Mouse (Mus musculus): Measurements from ENCODE around the gene Abo. TPM values are rescaled to one million over a fixed set of nuclear protein-coding genes. Genes with fewer than 3 reads are reported as not detected.

Abo gene
- polyA plus RNA-seq (2016; fragmentation: Nextera tagmentation; extraction: Ambion mirVana) = not detected in 2 replicates

DNA sequence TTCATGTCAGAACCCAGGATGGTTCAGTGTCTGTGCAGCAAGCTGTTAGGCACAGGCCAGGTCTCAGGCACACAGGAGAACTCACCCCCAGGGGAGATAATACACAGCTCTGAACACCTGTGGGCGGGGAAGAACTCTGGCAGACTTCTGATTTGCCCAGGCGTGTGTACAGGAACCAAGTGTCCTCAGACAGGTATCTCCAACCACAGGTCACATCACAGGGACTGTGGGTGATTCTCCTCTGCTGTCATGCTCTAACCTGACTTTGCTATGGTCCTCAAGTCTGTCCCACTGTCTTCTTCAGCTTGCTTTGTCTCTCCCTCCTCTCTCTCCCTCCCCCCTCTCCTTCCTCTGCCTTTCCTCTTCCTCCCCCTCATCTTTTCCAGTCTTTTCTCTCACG, at the start of gene Abo:
Gene Abo (minus strand): TSS at position 101 of the 400 bp plus-strand sequence.
- no peaks in the 10 kb centered on the region for H3K9me3 ChIP-seq (replicated peaks)
- no peaks in the 10 kb centered on the region for H3K36me3 ChIP-seq
- no peak within 1 kb of the TSS for H3K9ac ChIP-seq
- H3K4me3 ChIP-seq = no peak within 1 kb of the TSS
- H3K4me1 ChIP-seq = no peaks in the 10 kb centered on the region
- no peak within 1 kb of the TSS for H3K4me2 ChIP-seq (replicated peaks)
- no peak for ATAC-seq (ENCODE audit: low FRiP score)
- WGBS = 73% methylated on average over 3 of the region's 3 CpGs
- H3K27ac ChIP-seq = no peak within 1 kb of the TSS
- no peaks in the 10 kb centered on the region for H3K27me3 ChIP-seq

DNA sequence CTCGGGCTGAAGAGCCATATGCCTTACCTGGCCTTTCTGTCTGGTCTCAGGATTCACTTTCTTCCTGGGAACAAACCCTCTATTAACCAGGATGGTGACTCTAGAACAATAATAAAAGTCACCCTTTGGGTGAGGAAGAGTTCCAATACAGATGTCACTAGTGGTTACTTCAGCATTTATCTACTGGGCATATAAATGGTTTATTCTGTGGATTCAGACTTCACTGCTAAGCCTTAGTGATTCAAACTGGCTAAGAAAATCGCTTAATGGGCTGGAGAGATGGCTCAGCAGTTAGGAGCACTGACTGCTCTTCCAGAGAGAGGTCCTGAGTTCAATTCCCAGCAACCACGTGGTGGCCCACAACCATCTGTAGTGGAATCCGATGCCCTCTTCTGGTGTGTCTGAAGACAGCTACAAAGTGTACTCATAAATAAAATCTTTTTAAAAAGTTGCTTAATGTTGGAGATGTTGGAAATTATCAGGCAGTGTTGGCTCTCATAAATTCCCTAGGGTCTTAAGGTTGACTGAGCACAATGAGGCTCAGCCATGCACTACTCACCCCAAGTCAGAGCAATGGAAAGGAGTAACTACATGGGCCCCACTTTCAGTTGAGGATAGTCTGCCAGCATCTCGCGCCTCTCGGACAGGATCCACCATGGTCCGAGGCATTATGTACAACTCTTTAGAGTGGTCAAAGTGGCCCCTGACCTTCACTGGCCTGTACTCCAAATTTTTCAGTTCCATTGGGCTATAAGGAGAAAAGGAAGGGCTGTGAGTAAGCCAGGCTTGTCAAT, 49.6 kb upstream of the Abo start:
- Histone ChIP-seq H3K36me3 (peaks cover 53% of the 10 kb centered on the region), H3K27me3 (no peaks in the 10 kb centered on the region), H3K9me3 (replicated peaks) (no peaks in the 10 kb centered on the region), H3K9ac (no peak overlapping the region), H3K27ac (no peak overlapping the region), H3K4me2 (replicated peaks) (0 out of 2 replicates have a peak overlapping the region, but pooled peaks have one; percentile 99), H3K4me1 (peaks cover 52% of the 10 kb centered on the region), H3K4me3 (no peak overlapping the region)
- ATAC-seq (ENCODE audit: low FRiP score) = no peak
- 66% methylated on average over 8 of the region's 8 CpGs for WGBS

GRCm38 (mm10) chr2:26913416-26914147, 48.8 kb upstream of the Abo start:
- Histone ChIP-seq H3K4me3 (no peak overlapping the region), H3K27me3 (no peaks in the 10 kb centered on the region), H3K4me1 (peaks cover 59% of the 10 kb centered on the region), H3K9ac (no peak overlapping the region), H3K4me2 (replicated peaks) (no peak overlapping the region), H3K27ac (no peak overlapping the region), H3K9me3 (replicated peaks) (no peaks in the 10 kb centered on the region), H3K36me3 (peaks cover 46% of the 10 kb centered on the region)
- 87% methylated on average over 17 of the region's 17 CpGs for WGBS
- no peak for ATAC-seq (ENCODE audit: low FRiP score)

DNA sequence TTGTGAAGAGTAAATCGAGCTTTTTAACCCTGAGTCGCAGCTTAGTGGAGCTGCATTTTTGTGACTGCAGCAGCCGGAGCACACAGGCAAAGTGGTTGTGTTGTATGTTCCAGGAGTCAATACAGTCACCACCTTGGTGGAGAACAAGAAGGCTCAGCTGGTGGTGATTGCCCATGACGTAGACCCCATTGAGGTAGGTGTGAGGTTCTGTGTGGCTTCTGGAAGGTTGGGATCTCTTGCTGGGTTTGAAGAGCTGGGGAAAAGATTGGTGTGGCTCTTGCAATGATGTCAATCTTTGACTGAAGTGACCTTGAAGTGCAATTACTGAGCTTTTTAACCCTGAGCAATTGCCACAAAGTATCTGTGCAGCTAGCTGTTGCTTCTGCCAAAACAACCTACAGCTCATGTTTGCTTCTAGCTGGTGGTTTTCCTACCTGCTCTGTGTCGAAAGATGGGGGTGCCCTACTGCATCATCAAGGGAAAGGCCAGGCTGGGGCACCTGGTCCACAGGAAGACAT, 47.5 kb upstream of the Abo start:
- 70% methylated on average over 5 of the region's 5 CpGs for WGBS
- H3K9me3 ChIP-seq (replicated peaks) = no peaks in the 10 kb centered on the region
- H3K4me1 ChIP-seq = peaks cover 53% of the 10 kb centered on the region
- peaks cover 44% of the 10 kb centered on the region for H3K36me3 ChIP-seq
- H3K4me3 ChIP-seq = peak overlapping the region; percentile 90
- H3K27ac ChIP-seq = no peak overlapping the region
- H3K4me2 ChIP-seq (replicated peaks) = peak overlapping the region; percentile 100
- peak overlapping the region; percentile 97 for H3K9ac ChIP-seq
- ATAC-seq (ENCODE audit: low FRiP score) = no peak
- no peaks in the 10 kb centered on the region for H3K27me3 ChIP-seq

DNA sequence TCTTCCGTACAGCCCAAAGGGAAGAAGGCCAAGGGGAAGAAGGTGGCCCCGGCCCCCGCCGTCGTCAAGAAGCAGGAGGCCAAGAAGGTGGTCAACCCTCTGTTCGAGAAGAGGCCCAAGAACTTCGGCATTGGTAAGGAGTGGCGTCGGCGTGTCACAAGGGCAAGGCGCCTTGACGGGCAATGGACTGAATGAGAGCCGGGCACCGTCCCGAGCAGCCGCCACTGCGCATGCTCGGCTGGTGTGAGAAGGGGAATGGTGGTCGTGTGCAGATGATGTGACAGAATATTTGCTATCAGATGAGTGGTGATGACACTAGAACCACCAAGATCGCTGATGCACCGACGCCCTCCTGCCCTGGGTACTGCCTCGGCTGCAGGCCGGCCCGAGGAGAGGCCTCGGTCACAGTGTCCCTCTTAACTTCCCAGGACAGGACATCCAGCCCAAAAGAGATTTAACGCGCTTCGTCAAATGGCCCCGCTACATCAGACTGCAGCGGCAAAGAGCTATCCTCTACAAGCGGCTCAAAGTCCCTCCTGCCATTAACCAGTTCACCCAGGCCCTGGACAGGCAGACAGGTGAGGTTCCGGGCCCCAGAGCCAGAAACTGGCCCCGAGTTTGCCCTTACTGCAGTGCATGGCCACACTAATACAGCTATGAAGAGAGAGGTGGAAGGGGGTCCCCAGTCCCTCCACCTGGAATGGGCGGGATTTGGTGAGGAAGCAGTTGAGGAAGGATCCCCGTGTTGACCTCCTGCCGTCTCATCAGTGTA, 46.4 kb upstream of the Abo start:
- peak; percentile 60 for ATAC-seq (ENCODE audit: low FRiP score)
- Histone ChIP-seq H3K36me3 (peaks cover 53% of the 10 kb centered on the region), H3K27ac (peak overlapping the region; percentile 89), H3K9me3 (replicated peaks) (no peaks in the 10 kb centered on the region), H3K4me3 (peak overlapping the region; percentile 90), H3K27me3 (no peaks in the 10 kb centered on the region), H3K9ac (peak overlapping the region; percentile 97), H3K4me2 (replicated peaks) (peak overlapping the region; percentile 100), H3K4me1 (peaks cover 45% of the 10 kb centered on the region)
- WGBS = 1% methylated on average over 37 of the region's 37 CpGs

- Histone ChIP-seq H3K4me3 (peak within 1 kb of the TSS; percentile 90), H3K9ac (peak within 1 kb of the TSS; percentile 97), H3K27me3 (no peaks in the 10 kb centered on the region), H3K27ac (peak within 1 kb of the TSS; percentile 89), H3K4me1 (peaks cover 41% of the 10 kb centered on the region), H3K4me2 (replicated peaks) (peak within 1 kb of the TSS; percentile 100), H3K9me3 (replicated peaks) (no peaks in the 10 kb centered on the region), H3K36me3 (peaks cover 61% of the 10 kb centered on the region)
- peak; percentile 92 for ATAC-seq (ENCODE audit: low FRiP score)
- under 1% methylated on average over 73 of the region's 74 CpGs for WGBS
These were observed 45.6 kb upstream of the Abo start, which contains the start of the genes Med22 and Rpl7a for GRCm38 (mm10) chr2:26910124-26910993. Gene Med22 (minus strand): TSS chr2:26910677. Gene Rpl7a (plus strand): TSS chr2:26910764.

DNA sequence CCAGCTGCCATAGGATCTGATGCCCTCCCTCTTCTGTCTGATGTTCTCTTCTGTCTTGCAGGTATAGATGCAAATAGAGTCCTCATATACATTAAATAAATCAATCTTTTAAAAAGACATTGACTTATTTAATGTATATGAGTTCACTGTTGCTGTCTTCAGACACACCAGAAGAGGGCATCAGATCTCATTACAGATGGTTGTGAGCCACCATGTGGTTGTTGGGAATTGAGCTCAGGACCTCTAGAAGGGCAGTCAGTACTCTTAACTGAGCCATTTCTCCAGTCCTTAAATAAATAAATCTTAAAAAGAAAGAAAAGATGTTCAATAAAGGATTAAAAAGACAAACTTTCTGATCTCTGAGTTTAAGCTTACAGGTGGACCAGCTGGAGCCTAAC, 44.6 kb upstream of the Abo start:
- H3K9ac ChIP-seq = peak overlapping the region; percentile 87
- H3K36me3 ChIP-seq = peaks cover 62% of the 10 kb centered on the region
- H3K4me1 ChIP-seq = peaks cover 32% of the 10 kb centered on the region
- no peak for ATAC-seq (ENCODE audit: low FRiP score)
- peak overlapping the region; percentile 89; the same call in 1 of the 2 replicates for H3K27ac ChIP-seq
- H3K4me2 ChIP-seq (replicated peaks) = peak overlapping the region; percentile 78
- no peaks in the 10 kb centered on the region for H3K27me3 ChIP-seq
- peak overlapping the region; percentile 90 for H3K4me3 ChIP-seq
- H3K9me3 ChIP-seq (replicated peaks) = no peaks in the 10 kb centered on the region

GRCm38 (mm10) chr2:26908710-26909386, 44.1 kb upstream of the Abo start:
- no peak for ATAC-seq (ENCODE audit: low FRiP score)
- H3K27ac ChIP-seq = no peak overlapping the region
- WGBS = 87% methylated on average over 18 of the region's 18 CpGs
- H3K27me3 ChIP-seq = no peaks in the 10 kb centered on the region
- peaks cover 35% of the 10 kb centered on the region for H3K4me1 ChIP-seq
- peak overlapping the region; percentile 90 for H3K4me3 ChIP-seq
- H3K4me2 ChIP-seq (replicated peaks) = peak overlapping the region; percentile 78
- no peaks in the 10 kb centered on the region for H3K9me3 ChIP-seq (replicated peaks)
- H3K9ac ChIP-seq = peak overlapping the region; percentile 87
- peaks cover 56% of the 10 kb centered on the region for H3K36me3 ChIP-seq

DNA sequence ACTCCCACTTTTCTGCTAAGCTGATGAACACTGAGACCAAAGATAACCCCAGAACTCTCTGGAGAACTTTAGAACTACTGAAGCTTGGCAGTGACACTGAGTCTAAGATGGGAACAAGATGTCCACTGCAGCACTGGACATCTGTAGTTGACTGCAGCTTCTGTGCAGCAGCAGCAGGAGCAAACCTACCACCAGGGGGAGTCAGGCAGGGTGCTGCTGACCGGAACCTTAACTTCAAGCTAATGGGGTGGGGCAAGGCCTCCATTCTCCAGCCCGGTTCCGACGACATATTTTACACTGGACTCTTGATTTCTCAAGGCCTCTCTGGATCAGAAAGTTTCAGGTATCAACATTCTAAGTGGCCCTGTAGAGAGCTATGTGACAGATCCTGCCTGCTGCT, 42.3 kb upstream of the Abo start:
- 71% methylated on average over 4 of the region's 4 CpGs for WGBS
- no peak for ATAC-seq (ENCODE audit: low FRiP score)
- H3K9ac ChIP-seq = 0 out of 2 replicates have a peak overlapping the region, but pooled peaks have one; percentile 15
- no peak overlapping the region for H3K27ac ChIP-seq
- no peak overlapping the region for H3K4me2 ChIP-seq (replicated peaks)
- H3K4me3 ChIP-seq = no peak overlapping the region
- no peaks in the 10 kb centered on the region for H3K27me3 ChIP-seq
- H3K4me1 ChIP-seq = peaks cover 37% of the 10 kb centered on the region
- H3K9me3 ChIP-seq (replicated peaks) = no peaks in the 10 kb centered on the region
- H3K36me3 ChIP-seq = peaks cover 40% of the 10 kb centered on the region

- peaks cover 33% of the 10 kb centered on the region for H3K36me3 ChIP-seq
- no peak overlapping the region for H3K4me3 ChIP-seq
- H3K27me3 ChIP-seq = no peaks in the 10 kb centered on the region
- H3K27ac ChIP-seq = no peak overlapping the region
- H3K9me3 ChIP-seq (replicated peaks) = no peaks in the 10 kb centered on the region
- ATAC-seq (ENCODE audit: low FRiP score) = no peak
- no peak overlapping the region for H3K4me2 ChIP-seq (replicated peaks)
- WGBS = 92% methylated on average over 3 of the region's 3 CpGs
- peaks cover 37% of the 10 kb centered on the region for H3K4me1 ChIP-seq
- no peak overlapping the region for H3K9ac ChIP-seq
These were observed 41.7 kb upstream of the Abo start for GRCm38 (mm10) chr2:26906431-26906830.

- no peaks in the 10 kb centered on the region for H3K27me3 ChIP-seq
- no peaks in the 10 kb centered on the region for H3K9me3 ChIP-seq (replicated peaks)
- 88% methylated on average over 2 of the region's 2 CpGs for WGBS
- H3K9ac ChIP-seq = no peak overlapping the region
- H3K4me2 ChIP-seq (replicated peaks) = no peak overlapping the region
- no peak overlapping the region for H3K4me3 ChIP-seq
- no peak overlapping the region for H3K27ac ChIP-seq
- no peak for ATAC-seq (ENCODE audit: low FRiP score)
- H3K36me3 ChIP-seq = peaks cover 33% of the 10 kb centered on the region
- peaks cover 41% of the 10 kb centered on the region for H3K4me1 ChIP-seq
These were observed 41.2 kb upstream of the Abo start for GRCm38 (mm10) chr2:26905936-26906335.
